Mouse (Mus musculus): ENCODE results near the gene Olfr706. TPM values are rescaled to one million over a fixed set of nuclear protein-coding genes. Genes with fewer than 3 reads are reported as not detected.

Olfr706 gene
- not detected for polyA plus RNA-seq (2017; shearing (Covaris generic))

DNA sequence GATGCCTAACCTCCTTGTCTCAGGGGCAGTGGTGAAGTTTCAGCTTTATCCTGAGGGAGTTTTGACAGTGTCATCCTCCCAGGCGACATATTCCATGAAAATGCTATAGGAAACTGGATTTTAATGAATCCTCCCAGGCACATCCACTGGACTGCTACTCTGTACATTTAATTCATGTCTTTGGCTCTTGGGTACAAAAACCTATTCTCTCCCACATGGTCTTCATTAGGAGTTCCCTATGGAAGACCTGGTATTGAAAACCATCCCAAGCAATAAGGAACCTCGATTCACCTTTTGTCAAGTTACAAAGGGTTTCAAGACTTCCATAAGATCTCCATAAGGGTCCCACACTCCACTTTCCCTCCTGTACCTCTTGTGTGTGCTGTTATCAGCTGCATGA lies at the start of gene Olfr706:
Gene Olfr706, minus strand, starts transcription at position 101 of the 400 bp plus-strand sequence.

DNA sequence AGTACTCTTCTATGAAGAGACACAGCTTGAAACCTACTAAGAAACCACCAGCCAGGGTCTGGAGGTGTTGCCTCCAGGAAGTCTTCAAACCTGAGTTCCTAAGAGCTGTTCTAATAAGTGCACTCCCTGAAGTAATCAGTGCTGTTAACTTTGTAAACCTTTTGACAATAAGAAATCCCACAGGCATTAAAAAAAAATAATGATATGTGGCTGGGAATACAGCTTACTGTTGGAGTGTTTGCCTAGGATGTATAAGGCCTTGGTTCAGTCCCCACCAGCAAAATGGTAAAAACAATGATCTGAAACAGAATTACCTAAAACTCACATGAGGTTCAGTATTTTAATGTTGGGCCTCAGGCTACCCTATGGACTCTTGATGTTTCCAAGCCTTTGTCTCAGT lies 44.2 kb upstream of the Olfr706 start, which contains the start of gene Olfr709-ps1:
Gene Olfr709-ps1, minus strand, starts transcription at position 101 of the 400 bp plus-strand sequence.

DNA sequence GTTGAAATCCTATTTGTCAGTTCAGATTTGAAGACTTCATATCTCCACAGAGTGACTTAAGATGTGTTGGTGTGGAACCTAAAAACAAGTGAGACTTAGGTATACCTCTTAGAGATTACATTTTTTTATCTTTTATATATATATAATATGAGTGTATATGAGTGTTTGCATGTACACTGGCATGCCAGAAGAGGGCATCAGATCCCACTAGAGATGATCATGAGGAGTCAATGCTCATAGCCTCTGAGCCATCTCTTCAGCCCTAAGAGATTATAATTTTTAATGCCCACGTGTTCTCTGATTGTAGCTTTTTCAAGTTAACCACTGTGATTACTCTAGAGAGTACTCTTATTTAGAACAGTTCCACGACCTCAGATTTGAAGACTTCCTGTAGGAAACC lies 19.7 kb upstream of the Olfr706 start, which contains the start of gene Olfr1532-ps1:
Gene Olfr1532-ps1, plus strand, starts transcription at position 326 of the 400 bp plus-strand sequence.

DNA sequence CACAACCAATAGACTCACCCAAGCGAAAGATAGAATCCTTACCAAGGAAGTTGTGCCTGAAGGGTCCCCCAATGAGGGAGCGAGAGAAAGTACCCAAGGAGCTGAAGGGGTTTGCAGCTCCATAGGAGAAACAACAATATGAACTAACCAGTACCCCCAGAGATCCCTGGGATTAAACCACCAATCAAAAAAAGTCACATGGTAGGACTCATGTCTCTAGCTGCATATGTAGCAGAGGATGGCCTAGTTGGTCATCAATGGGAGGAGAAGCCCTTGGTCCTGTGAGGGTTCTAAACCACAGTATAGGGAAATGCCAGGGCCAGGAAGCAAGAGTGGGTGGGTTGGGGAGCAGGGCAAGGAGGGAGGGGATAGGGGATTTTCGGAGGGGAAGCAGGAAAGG lies 13.2 kb upstream of the Olfr706 start, which contains the start of gene Olfr707:
Gene Olfr707, minus strand, starts transcription at position 101 of the 400 bp plus-strand sequence.

DNA sequence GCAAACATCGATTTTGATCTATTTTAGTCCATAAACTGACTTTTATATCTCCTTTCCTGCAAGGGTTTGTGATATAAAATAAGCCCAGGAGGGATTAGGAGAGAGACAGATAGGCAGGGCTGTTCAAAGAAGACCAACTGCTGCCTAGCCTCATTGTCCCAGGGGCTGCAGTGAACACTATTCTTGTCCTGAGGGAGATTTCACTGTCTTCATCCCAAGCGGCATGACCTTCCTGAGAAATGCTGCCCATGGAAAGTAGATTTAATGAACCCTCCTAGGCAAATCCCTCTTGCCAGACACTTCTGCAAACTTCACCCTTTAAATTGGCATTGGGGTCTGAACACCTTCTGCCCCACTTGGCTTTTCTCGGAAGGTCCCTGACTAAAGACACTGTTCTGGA lies 11.2 kb downstream of the Olfr706 start, which contains the start of gene Olfr705:
Gene Olfr705, minus strand, starts transcription at position 101 of the 400 bp plus-strand sequence.

DNA sequence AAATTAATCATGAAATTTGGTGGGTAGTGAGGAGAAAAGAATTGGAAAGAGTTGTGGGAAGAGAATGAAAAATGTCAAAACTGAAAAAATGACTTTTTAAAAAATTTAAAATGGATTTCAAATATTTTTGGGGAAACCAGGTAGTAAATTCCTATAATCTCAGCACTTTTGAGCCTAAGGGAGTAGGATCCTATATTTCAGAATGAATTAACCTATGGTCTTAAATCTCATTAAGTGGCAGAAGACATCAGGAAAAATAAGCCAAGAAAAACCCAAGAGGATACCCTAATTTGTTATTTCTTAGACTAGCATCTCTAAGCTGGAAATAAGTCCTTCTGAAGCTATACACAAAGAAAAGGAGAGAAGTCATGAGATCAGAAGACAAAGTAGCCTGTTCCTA lies 25.1 kb downstream of the Olfr706 start, which contains the start of gene Olfr704:
Gene Olfr704, plus strand, starts transcription at position 301 of the 400 bp plus-strand sequence.

DNA sequence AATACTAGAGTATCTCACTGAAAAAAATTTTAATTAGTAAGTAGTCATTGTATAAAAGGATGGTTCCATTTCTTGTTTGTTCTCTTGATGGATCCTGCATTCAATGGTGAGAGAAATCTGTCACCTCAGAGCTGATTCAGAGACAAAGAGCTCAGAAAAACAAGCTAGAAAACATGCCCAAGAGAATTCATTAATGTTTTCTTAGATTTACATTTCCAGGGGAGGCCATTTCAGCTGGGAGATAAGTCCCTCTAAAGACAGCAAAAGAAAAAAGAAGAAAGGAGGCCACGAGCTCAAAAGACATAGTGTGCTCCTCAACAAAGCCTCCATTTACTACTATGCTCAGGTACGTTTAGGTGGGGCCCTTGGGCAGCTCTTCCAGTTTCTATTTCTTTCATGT lies 44.9 kb downstream of the Olfr706 start, which contains the start of gene Olfr703:
Gene Olfr703, plus strand, starts transcription at position 301 of the 400 bp plus-strand sequence.

DNA sequence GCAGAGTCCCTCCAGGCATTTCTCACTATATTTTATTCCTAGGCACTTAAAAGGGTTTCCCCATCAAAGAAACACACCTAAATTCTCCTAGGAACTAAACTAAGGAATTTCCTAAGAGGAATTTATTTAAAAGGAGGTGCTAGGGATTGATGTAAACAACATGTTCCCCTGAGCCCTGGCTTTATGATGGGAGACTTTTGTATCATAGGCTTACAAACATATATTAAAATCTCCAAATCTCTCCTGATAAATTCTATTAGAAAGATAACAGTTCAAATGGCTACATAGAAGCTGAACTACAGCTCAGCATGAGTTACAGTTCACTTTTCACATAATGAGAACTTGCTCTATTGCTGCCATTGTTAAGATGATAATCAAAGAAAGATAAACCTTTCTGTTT lies 54.2 kb downstream of the Olfr706 start, which contains the start of gene Olfr702:
Gene Olfr702, minus strand, starts transcription at position 101 of the 400 bp plus-strand sequence.

Other genes starting within 250 kb of the Olfr706 start
- not detected for gene Olfr693, start 207.6 kb downstream of the Olfr706 start, polyA plus RNA-seq (2017; shearing (Covaris generic))
- not detected for gene Olfr694, start 196.3 kb downstream of the Olfr706 start, polyA plus RNA-seq (2017; shearing (Covaris generic))
- not detected for gene Olfr695, start 171.8 kb downstream of the Olfr706 start, polyA plus RNA-seq (2017; shearing (Covaris generic))
- gene Olfr697, start 145.7 kb downstream of the Olfr706 start, polyA plus RNA-seq (2017; shearing (Covaris generic)): not detected
- gene Olfr698, start 132.8 kb downstream of the Olfr706 start, polyA plus RNA-seq (2017; shearing (Covaris generic)): not detected
- gene Olfr699, start 95.0 kb downstream of the Olfr706 start, polyA plus RNA-seq (2017; shearing (Covaris generic)): not detected
- not detected for gene Olfr700, start 79.3 kb downstream of the Olfr706 start, polyA plus RNA-seq (2017; shearing (Covaris generic))
- not detected for gene Olfr701, start 74.0 kb downstream of the Olfr706 start, polyA plus RNA-seq (2017; shearing (Covaris generic))
- gene Olfr702, start 54.3 kb downstream of the Olfr706 start, polyA plus RNA-seq (2017; shearing (Covaris generic)): not detected
- not detected for gene Olfr703, start 44.8 kb downstream of the Olfr706 start, polyA plus RNA-seq (2017; shearing (Covaris generic))
- not detected for gene Olfr704, start 25.0 kb downstream of the Olfr706 start, polyA plus RNA-seq (2017; shearing (Covaris generic))
- not detected for gene Olfr705, start 11.3 kb downstream of the Olfr706 start, polyA plus RNA-seq (2017; shearing (Covaris generic))
- not detected for gene Olfr707, start 13.1 kb upstream of the Olfr706 start, polyA plus RNA-seq (2017; shearing (Covaris generic))
- not detected for gene Olfr1532-ps1, start 19.8 kb upstream of the Olfr706 start, polyA plus RNA-seq (2017; shearing (Covaris generic))
- gene Olfr709-ps1, start 44.1 kb upstream of the Olfr706 start, polyA plus RNA-seq (2017; shearing (Covaris generic)): not detected
- not detected for gene Olfr710, start 60.1 kb upstream of the Olfr706 start, polyA plus RNA-seq (2017; shearing (Covaris generic))
- not detected for gene Olfr6, start 75.8 kb upstream of the Olfr706 start, polyA plus RNA-seq (2017; shearing (Covaris generic))
- gene Olfr711, start 87.3 kb upstream of the Olfr706 start, polyA plus RNA-seq (2017; shearing (Covaris generic)): not detected
- not detected for gene Olfr2, start 117.9 kb upstream of the Olfr706 start, polyA plus RNA-seq (2017; shearing (Covaris generic))
- gene Olfr713, start 143.0 kb upstream of the Olfr706 start, polyA plus RNA-seq (2017; shearing (Covaris generic)): not detected
- not detected for gene Olfr714, start 182.8 kb upstream of the Olfr706 start, polyA plus RNA-seq (2017; shearing (Covaris generic))
- not detected for gene Olfr17, start 205.1 kb upstream of the Olfr706 start, polyA plus RNA-seq (2017; shearing (Covaris generic))
- 0.14 TPM for gene Olfr715b, start 222.2 kb upstream of the Olfr706 start, polyA plus RNA-seq (2017; shearing (Covaris generic))
- gene Olfr715, start 242.9 kb upstream of the Olfr706 start, polyA plus RNA-seq (2017; shearing (Covaris generic)): not detected

Measured in naive thymus-derived CD4-positive, alpha-beta T cell, adult 5 months (primary cell).